Mouse (Mus musculus) liver, postnatal 0 days (tissue): ENCODE measurements around the gene Bnc1.

ENCODE experiments used
- CTCF ChIP-seq: sonication (generic); IDR thresholded peaks from 2 replicates; pipeline ENCODE4 v1.5.1; 2016; ENCODE audit warnings: antibody characterized with exemption, low read depth
- EP300 ChIP-seq: IDR thresholded peaks from 2 replicates; pipeline ENCODE4 v1.6.1; 2016; ENCODE audit warnings: antibody characterized with exemption, low read depth, mild to moderate bottlenecking

GRCm38 (mm10) chr7:81983651-81984050 lies 8.4 kb downstream of the Bnc1 start:
- TF ChIP-seq CTCF (no peak), EP300 (no peak)
